Mouse (Mus musculus): ENCODE data around the gene Kansl1. TPM values are rescaled to one million over a fixed set of nuclear protein-coding genes. Genes with fewer than 3 reads are reported as not detected.
A peak's percentile ranks its signal among the peaks of the same experiment; 100 is the strongest.
"Not testable (repeated sequence)": the region's sequence is repeated elsewhere in the genome, so short reads cannot be mapped to it uniquely, and the experiment has no call there.

Gene Kansl1
- total RNA-seq (2021) = 10 to 100 TPM; 26.7 to 31.1 TPM
- long read RNA-seq, experiment 1, partial matches to known transcripts = 1 of 12 reads
- long read RNA-seq, experiment 1, other reads (novel, unspliced or antisense) = 11 of 12 reads
- long read RNA-seq, experiment 2, full-length matches to known transcripts = 1 of 5 reads
- long read RNA-seq, experiment 2, partial matches to known transcripts = 1 of 5 reads
- long read RNA-seq, experiment 2, other reads (novel, unspliced or antisense) = 3 of 5 reads

DNA sequence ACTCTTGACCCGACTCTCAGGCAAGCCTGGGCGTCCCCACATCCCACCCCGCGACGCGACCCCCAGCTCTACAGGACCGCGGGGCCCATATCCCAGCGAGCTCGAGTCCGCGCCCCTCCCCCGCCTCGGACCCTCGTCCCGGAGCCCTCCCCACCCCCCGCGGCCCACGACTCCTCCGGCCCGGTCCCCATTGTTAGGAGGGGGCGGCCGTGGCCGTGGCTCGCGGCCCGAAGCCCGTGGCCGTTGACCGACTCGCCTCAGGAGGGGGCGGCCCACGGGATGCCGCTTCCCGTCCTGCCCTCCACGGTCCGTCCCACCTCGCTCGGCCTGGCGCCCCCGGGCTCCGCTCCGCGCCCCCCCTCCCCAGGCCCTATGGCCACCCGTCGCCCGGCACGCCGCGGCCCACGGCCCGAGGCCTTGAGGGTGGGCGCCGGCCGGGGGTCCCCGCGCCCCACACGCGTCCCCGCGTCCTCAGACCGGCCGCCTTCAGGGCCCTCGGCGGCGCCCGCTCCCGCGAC lies at the start of gene Kansl1:
Kansl1 (minus strand) TSS at position 111 of the 518 bp plus-strand sequence.
- peak; percentile 33 to 38 for DNase-seq

DNA sequence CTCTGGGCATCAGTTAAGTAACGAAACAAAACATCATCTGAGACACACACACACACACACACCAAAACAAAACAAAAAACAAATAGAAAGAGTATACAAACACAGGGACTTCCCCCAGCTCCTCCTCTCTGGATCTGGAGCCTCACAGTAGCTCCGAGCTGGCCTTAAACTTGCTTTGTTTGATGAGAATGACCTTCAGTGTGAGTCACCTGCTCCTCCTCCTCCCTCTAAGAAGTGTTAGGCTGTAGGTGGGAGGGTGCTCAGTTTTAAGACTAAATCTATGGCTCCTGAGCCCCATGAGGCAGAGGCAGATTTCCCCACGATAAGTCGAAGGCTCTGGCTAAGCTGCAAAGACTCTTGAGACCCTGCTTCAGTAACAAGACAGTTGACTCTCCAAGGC lies 43.8 kb upstream of the Kansl1 start:
- DNase-seq = no peak

DNA sequence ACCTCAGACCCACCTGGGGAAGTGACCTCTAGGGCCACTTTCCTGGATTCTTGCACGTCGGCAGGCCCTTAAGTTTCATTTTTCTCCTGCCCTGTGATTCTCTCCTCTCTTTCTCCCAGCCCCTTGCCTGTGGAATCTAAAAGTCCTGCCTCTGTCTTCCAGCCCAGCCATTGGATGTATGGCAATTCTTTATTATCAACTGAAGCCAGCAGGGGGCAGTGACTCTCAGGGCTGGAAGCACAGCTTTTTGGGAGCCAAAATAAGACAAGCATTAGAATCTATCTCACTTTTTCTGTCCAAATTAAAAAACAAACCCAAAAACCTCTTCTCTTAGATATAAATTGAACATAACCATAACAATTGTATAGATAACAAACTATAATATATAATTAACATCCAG lies 41.9 kb upstream of the Kansl1 start:
- peak; percentile 10 to 28 for DNase-seq

DNA sequence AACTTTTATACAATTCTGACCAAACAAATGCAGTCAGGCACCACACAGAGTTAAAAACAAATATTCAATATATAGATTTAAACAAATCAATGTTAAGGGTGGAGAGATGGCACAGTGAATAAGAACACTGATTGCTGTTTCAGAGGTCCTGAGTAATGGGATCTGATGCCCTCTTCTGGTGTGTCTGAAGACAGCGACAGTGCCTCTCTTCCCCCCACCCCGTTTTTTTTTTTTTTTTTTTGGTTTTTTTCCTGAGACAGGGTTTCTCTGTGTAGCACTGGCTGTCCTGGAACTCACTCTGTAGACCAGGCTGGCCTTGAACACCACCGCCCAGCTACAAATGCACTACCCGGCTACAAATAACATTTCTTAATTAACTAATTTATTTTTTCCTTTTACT lies 39.8 kb upstream of the Kansl1 start:
- DNase-seq = no peak

DNA sequence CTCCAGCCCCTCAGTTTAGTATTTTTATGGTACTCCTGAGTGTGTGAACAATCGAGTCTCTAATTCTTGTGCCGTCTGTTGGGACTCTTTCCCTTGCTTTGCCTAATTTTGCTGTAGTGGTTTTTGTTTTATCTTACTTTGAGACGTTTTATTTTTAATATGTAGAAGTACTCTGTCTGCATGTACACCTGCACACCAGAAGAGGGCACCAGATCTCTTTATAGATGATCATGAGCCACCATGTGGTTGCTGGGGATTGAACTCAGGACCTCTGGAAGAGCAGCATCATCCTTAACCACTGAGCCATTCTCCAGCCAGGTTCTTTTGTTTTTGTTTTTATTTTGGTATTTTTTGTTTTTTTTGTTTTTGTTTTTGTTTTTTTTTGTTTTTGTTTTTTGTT lies 19.6 kb upstream of the Kansl1 start:
- DNase-seq = no peak

DNA sequence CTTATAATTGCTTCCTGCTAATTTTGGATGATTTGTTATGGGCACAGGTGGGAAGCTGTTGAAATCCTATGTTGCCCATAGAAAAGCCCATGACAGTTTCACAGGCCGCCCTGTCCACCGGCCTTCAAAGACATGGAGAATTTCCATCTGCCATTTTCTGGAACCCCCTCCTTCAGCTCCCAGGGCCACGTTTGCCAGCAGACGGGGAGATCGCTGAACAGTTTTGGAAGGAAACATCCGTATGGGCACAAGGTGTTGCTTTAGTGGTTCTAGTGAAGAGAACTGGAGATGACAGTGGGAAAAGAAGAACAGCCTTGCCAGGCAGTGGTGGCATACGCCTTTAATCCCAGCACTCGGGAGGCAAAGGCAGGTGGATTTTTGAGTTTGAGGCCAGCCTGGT lies 13.3 kb upstream of the Kansl1 start:
- DNase-seq = no peak

DNA sequence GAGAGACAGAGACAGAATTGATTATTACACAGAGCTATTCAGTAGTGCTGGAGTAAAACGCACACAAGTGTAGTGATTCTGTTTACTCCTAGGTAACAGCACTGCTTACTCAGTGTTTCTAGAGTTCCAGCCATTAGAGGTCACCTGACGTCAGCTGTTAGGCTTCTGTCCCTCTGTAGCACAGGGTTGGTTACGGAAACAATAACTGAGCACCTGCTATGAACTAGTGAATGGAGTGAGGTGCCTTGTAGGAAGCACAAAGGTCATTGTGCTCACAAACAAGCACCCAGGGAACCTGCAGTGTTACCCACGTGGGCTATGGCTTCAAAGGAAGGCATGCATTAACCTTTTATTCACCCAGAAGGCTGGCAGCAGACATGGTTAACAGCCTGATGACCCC lies 10.8 kb upstream of the Kansl1 start:
- DNase-seq = no peak

DNA sequence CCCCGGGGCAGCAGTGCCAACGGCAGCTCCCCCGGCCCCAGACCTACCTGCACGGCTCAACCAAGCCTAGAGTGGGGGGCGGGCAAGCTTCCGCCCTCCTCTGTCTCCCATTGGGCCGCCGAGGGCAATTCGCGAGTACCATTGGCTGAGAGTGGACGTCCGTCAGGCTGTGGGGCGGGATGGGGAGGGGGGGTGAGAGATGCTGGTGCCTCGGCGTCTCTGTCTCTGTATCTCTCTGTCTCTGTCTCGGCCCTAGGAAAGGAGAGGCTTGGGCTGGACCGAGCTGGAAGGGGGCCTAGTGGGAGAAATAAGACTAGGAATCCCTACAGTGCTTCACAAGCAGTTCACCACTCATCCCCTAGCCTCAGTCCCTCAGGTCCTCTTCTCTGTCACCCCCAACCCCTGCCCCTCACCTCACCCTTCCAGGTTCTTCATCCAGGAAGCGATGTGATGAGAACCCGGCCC lies 742 bp upstream of the Kansl1 start:
- peak; percentile 95 for DNase-seq

DNA sequence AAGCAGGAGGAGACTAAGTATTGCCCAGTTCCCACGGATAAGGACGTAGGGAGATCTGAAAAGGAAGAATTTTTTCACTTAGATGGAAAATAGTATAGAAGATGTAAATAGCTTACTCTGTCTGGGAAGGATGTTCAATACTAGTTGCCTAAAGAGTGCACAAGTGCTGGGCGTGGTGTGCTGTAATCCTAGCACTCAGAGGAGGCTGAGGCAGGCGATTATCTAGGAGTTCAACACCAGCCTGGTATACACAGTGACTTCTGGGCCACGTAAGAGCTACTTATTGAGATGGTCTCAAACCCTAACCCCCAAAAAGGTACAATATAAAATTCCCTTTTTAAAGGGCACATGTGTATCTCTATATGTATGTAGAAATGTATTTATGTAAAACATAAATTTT lies 963 bp downstream of the Kansl1 start:
- no peak for DNase-seq

DNA sequence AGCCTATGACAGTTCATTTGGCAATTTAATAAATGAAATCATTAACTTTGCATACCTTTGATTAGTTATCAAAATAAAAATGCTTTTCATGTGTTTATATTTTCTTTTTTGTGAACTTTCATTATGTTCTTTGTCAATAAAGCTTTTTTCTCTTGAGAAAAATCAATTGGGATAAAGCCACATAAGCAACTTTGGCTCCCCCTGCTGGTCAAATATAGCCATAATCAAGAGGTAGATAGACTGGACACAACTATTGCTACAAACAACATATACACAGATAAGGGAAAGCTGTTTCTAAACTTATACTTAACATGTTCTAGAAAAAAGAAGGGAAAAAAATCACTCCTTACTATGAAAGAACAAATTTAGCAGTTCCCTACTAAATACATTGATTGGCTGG lies 7.1 kb downstream of the Kansl1 start:
- DNase-seq = peak; percentile 64 to 85

DNA sequence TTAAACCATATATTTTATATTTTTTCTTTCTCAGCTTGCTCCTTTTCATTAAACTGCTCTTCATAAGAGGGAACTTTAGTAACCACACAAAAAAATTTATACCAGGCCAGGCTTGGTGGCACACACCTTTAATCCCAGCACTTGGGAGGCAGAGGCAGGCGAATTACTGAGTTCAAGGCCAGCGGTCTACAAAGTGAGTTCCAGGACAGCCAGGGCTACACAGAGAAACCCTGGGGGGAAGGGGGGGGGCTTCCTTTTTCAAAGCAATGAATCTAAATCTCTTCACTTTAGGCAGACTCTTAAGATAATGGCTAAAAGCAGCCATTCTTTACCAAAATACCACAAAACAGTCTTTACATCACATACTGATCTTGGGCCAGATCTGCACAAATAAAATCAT lies 9.0 kb downstream of the Kansl1 start:
- DNase-seq = no peak

DNA sequence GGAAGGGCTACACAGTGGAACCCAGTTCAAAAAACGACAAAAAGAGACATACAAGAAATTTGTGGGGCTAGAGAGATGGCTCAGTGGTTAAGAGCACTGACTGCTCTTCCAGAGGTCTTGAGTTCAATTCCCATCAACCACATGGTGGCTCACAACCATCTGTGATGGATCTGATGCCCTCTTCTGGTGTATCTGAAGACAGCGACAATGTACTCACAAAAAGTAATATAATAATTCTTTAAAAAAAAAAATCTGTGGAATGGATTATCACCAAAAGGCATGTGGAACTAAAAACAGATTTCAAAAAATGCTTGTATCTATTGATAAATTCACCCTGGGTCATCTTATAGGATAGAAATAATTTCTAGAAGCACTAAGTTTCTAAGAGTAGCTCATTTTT lies 10.2 kb downstream of the Kansl1 start:
- DNase-seq = no peak

DNA sequence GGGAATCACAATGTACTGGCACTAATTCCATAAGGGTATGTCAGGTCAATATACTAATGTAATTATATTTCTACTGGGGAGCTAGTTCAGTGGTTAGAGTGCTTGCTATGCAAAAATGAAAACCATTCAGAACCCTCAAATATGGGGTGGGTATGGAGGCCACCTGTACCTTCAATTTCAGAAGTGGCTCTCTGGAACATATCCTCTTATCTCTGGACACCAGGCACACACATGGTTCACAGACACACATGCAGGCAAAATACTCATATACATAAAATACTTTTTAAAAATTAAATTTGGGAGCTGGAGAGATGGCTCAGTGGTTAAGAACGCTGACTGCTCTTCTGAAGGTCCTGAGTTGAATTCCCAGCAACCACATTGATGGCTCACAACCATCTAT lies 16.0 kb downstream of the Kansl1 start:
- no peak for DNase-seq

DNA sequence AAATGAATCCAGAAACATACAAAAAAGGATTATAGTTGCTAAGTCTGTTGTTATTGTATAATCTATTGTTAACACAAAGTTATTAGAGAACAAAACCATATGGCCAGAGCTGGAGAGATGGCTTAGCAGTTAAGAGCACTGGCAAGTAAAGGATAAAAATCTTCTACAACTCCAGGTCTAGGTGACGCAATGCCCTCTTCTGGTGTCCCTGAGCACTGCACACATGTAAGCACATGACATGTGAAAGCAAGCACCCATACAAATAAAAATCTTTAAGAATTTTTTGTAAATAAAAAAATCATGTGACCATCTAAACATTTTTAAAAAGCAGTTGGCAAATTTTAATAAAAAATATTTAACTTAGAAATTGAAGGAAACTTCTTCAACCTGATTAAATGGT lies 17.4 kb downstream of the Kansl1 start:
- no peak for DNase-seq

DNA sequence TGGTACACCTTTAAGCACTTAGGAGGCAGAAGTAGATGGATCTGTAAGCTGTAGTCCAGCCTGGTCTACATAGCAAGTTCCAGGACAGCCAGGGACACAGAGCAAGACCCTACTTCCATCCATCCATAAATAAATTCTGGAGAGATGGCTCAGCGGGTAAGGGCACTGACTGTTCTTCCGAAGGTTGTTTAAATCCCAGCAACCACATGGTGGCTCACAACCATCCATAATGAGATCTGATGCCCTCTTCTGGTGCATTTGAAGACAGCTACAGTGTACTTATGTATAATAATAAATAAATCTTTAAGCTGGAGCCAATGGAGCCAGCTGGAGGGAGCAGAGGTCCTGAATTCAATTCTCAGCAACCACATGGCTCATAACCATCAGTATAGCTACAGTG lies 20.2 kb downstream of the Kansl1 start:
- DNase-seq = not testable (repeated sequence)

DNA sequence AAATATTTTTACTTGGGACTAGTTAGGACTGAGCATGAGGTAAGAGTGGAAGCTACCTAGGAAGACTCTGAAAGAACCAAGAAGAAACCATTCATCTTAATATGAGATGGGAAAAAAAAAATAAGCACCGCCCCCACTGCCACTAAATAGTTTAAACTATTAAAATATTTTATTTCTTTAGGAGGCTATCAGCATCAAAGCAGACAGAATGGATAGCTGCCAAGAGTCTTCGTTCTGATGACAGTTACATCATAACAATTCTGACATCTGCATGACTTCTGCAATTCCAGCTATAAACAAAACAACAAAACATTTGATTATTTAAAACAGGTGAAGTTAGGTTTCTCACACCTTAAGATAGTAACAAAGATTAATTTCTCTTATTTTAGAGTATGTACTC lies 23.1 kb downstream of the Kansl1 start:
- DNase-seq = no peak

DNA sequence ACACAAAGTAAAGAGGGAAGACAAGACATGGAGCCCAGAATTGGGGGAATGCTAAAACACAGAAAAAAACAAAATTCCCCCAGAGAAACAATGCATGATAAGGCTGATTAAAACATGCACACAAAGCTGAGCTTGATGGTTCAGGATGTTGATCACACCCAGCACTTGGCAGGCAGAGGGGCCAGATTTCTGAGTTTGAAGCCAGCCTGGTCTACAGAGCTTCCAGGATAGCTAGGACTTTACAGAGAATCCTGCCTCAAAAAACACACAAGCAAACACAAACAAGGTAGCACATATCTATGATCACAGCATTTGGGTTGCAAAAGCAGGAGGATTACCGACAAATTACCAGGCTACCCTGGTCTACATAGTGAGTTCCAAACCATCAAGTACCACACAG lies 23.6 kb downstream of the Kansl1 start:
- no peak for DNase-seq

DNA sequence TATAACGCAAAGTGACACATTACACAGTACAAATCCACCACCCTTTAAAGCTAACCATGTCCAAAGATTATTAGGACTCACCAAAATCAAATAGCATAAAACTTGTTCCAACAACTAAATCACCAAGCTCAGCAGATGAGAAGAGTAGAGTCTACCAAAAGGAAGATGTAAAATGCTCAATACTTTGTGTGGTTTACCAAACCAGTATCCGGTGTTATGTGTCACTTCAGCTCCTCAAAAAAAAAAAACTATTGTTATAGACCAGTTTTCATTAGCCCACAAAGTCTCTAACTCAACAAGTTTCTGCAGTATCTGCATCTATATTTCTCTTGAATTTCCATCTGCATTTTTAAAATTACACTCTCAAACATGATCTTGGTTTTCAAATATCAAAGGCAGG lies 25.3 kb downstream of the Kansl1 start:
- DNase-seq = no peak

DNA sequence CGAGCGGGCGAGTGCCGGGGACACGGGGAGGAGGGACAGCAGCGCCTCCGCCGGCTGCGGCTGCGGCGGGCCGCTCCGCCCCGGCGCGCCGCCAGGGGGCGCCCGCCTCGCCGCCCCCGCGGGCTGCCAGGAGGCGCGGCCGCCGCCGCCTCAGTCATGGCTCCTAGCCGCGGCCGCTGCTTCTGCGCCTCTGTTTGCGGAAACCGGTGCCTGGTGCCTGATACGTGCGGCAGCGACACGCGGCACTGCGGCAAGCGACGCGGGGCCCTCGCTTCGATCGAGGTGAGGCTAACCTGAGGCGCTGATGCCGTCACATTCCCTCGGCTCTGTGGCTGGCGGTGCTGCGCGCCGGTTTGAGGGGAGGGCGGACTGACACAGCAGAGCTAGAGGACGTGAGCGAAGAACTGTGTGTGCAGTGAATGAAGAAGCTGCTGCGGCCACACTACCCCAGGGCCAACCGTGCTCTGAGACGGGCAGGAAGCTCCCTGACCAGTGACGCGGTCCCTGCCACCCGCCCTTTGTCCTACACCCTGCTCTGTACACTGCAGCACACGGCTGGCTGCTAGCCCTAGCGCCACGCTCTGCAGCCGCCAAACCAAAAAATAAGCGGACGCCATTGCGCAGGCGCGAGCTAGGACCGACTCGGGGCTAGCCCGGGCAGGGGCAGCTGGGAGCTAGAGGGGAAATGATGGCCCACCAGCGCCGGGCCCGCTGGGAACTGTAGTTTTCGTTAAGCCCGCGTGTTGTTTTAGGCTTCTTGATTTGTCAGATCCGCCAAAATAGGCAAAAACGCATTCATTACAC lies 26.1 kb downstream of the Kansl1 start:
- DNase-seq = peak; percentile 92 to 96

DNA sequence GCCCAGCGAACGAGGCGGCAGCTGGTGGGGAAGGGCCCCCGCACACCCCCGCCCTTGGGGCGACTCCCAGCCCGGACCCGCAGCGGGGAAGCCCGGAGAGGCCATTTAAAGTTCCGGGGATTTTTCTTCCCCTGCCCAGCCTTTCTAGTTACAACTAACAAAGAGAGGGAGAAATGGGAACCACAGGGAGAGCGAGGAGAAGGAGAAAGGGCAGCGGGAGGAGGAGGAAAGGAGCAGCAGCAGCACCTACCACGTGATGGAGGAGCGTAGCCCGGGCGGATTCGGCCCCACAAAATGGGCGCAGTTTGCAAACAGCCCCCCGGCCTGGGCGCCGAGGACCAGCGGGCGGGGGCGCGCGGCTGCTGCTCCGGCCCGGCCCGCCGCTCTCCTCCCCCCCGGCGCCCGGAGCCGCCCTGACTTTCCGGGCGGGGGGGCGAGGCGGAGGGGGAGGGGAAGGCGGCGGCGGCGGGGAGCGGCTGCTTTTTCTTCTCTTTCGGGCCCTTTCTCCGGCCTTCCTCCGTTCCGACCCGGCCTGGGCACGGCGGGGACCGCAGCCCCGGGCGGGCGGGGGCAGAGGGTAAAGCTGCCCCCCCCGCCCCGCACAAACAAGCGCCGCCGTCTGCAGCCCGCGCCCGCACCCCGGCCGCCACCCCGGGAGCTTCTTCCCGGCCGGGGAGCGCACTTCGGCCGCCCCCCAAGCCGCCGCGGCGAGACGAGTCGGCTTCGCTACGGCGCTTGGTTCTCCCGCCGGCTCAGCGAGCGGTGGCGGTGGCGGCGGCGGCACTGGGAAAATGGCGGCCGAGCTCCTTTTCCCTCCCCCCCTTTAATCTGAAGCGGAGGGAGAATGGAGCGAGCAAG lies 27.0 kb downstream of the Kansl1 start:
- peak; percentile 86 to 89 for DNase-seq

DNA sequence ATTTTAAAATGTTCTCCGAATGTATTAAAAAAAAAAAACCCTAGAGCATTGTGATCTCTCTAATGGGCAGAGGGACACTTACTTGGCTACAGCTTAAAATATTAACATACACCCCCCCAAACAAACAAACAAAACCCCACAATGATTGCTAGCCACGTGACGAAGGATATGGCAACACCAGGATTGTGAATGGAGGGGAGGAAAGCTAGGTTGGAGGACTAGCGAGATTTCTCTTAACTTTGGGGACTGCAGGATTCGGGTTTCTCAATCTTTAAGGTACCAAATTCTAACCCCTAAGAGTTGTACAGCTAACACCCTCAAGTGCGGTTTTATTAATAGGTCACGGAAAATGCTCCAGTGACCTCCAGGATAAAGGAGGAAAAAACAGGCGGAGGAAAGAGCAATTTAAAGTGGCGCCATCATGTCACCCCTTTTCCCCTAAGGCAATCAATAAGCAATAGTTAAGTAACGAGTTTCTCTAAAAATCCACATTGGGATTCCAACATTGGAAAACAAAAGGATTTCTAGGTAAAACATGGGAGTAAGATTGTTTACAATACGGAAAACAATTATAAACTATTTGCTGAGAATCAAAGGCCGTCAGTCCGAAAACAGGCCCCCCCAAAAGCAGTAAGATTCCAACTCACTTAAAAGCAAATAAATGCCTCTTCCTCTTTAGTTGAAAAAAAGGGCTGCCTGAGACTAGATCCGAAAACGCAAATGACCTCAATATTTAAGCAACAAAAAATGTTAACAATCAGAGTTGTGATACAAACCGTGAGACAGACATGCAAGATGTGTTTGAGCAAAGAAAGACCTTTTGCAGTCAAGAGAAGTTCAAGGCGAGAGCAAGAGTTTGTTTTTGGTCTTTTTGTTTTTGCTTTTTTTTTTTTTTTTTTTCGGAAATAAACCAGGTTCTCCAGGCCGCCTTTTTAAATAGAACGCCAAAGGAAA lies 27.9 kb downstream of the Kansl1 start:
- peak in 1 of 2 experiments; percentile 36 for DNase-seq

Data from heart, adult 18-20 months (tissue).